Mouse (Mus musculus) heart, adult 2 months (tissue): ENCODE measurements around the gene Aldh1a7. TPM values are rescaled to one million over a fixed set of nuclear protein-coding genes. Genes with fewer than 3 reads are reported as not detected.
A peak's percentile ranks its signal among the peaks of the same experiment; 100 is the strongest.

ENCODE experiments used
- DNase-seq, 2 experiments: peaks; one replicate each; pipeline ENCODE4 v3.0.0; 2021
- H3K27ac ChIP-seq: fragments of 200-600 bp; 2 replicates; pipeline ENCODE4 v1.8.1; 2022
- H3K27me3 ChIP-seq: fragments of 200-500 bp; 2 replicates; pipeline ENCODE4 v1.6.1; 2012; ENCODE audit warnings: mild to moderate bottlenecking, low read length, inconsistent platforms, mixed read lengths; ENCODE audit not compliant: control insufficient read depth, insufficient read depth
- H3K36me3 ChIP-seq: fragments of 200-500 bp; 2 replicates; pipeline ENCODE4 v1.6.1; 2012; ENCODE audit warnings: low read length, inconsistent platforms; ENCODE audit not compliant: control insufficient read depth, insufficient read depth
- H3K4me1 ChIP-seq: fragments of 200-500 bp; 2 replicates; pipeline ENCODE4 v1.6.1; 2011; ENCODE audit warnings: low read length; ENCODE audit not compliant: control insufficient read depth, insufficient read depth
- H3K4me3 ChIP-seq: fragments of 200-600 bp; 2 replicates; pipeline ENCODE4 v1.8.1; 2022
- H3K79me2 ChIP-seq: fragments of 200-500 bp; replicated peaks from 2 replicates; pipeline ENCODE4 v1.6.1; 2012; ENCODE audit warnings: mild to moderate bottlenecking, inconsistent platforms, low read length, moderate library complexity, mixed read lengths; ENCODE audit not compliant: control insufficient read depth, insufficient read depth
- H3K9ac ChIP-seq: fragments of 200-500 bp; 2 replicates; pipeline ENCODE4 v1.6.1; 2012; ENCODE audit warnings: low read depth, mild to moderate bottlenecking, control low read depth, inconsistent platforms, low read length, mixed read lengths
- CTCF ChIP-seq: fragments of 200-600 bp; IDR thresholded peaks from 2 replicates; pipeline ENCODE4 v1.8.1; 2022; ENCODE audit warnings: antibody characterized with exemption, mild to moderate bottlenecking, moderate library complexity
- EP300 ChIP-seq: fragments of 200-500 bp; IDR thresholded peaks from 2 replicates; pipeline ENCODE4 v1.6.1; 2011; ENCODE audit warnings: low read depth, low read length, control low read depth; ENCODE audit not compliant: insufficient read depth
- POLR2A ChIP-seq: fragments of 200-500 bp; IDR thresholded peaks from 2 replicates; pipeline ENCODE4 v1.6.1; 2011; ENCODE audit warnings: mild to moderate bottlenecking, low read depth, low read length, control low read depth; ENCODE audit not compliant: insufficient read depth
- WGBS: fragments of 180-500 bp; shearing (Covaris S2); methylation state at CpG from one replicate; pipeline ENCODE4 v1.1.7; 2018; 5-methylcytosine and 5-hydroxymethylcytosine counted together
- intact Hi-C: fragments of 180-260 bp; cut with DNase I; formaldehyde crosslinking; loops from one replicate; pipeline ENCODE4 v1.15.1; 2025
- polyA plus RNA-seq: library from polyadenylated mRNA; depleted of rRNA; stranded (reverse); fragments of >200 nt; gene quantifications from 2 replicates; pipeline ENCODE4 v1.2.3, GENCODE M21; 2012
- total RNA-seq, 2 experiments: library from RNA; stranded (reverse); gene quantifications; 2 replicates each; pipeline ENCODE4 v1.2.3; 2021

The Aldh1a7 gene
- total and polyA plus RNA-seq, 3 experiments, result 0.18 to 2.2 (median 0.18) TPM

- no peaks in the 10 kb centered on the region for H3K79me2 ChIP-seq
- H3K27ac ChIP-seq, result no peak overlapping the region
- DNase-seq, result no peak
- WGBS, result 75% methylated on average over 1 of the region's 1 CpGs
- intact Hi-C loops, result no loop called here
- no peak for TF ChIP-seq POLR2A
- no peak for TF ChIP-seq EP300
- no peaks in the 10 kb centered on the region for H3K27me3 ChIP-seq
- H3K9ac ChIP-seq, result no peak overlapping the region
- H3K36me3 ChIP-seq, result no peaks in the 10 kb centered on the region
- H3K4me3 ChIP-seq, result no peak overlapping the region
- no peaks in the 10 kb centered on the region for H3K4me1 ChIP-seq
These were observed 17.3 kb upstream of the Aldh1a7 start for GRCm38 (mm10) chr19:20744630-20745029.

DNA sequence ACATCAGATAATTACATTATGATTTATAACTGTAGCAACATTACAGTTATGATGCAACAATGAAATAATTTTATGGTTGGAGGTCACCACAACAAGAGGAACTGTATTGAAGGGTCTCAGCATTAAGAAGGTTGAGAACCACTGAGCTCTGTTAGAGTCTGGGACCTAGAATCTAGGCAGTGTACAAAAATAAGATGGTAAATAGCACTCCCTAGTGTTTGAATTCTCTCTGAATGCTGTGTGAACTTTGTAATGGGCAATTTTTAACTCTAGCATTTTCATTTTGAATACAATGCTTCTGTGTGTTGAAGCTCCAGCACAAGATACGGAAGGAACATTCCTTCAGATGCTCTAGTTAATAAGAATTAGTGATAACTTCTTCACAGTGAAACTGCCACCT lies 916 bp upstream of the Aldh1a7 start:
- intact Hi-C loops, result no loop called here
- TF ChIP-seq EP300, result no peak
- no peak for TF ChIP-seq POLR2A
- TF ChIP-seq CTCF, result peak; percentile 42
- no peak for DNase-seq

GRCm38 (mm10) chr19:20722913-20723312 lies 4.4 kb downstream of the Aldh1a7 start:
- no peak overlapping the region for H3K4me3 ChIP-seq
- H3K27ac ChIP-seq, result no peak overlapping the region
- WGBS, result 73% methylated on average over 2 of the region's 2 CpGs
- intact Hi-C loops, result no loop called here
- H3K36me3 ChIP-seq, result no peaks in the 10 kb centered on the region
- H3K4me1 ChIP-seq, result no peaks in the 10 kb centered on the region
- DNase-seq, result no peak
- no peaks in the 10 kb centered on the region for H3K27me3 ChIP-seq
- no peak for TF ChIP-seq EP300
- no peak for TF ChIP-seq POLR2A
- no peak for TF ChIP-seq CTCF
- H3K79me2 ChIP-seq, result no peaks in the 10 kb centered on the region
- H3K9ac ChIP-seq, result no peak overlapping the region

More for the DNA sequence above, 916 bp upstream of the Aldh1a7 start:
- no peaks in the 10 kb centered on the region for H3K79me2 ChIP-seq
- no peaks in the 10 kb centered on the region for H3K4me1 ChIP-seq
- H3K36me3 ChIP-seq, result no peaks in the 10 kb centered on the region
- H3K27me3 ChIP-seq, result no peaks in the 10 kb centered on the region
- H3K27ac ChIP-seq, result no peak overlapping the region
- H3K4me3 ChIP-seq, result no peak overlapping the region
- WGBS, result 71% methylated on average over 1 of the region's 1 CpGs
- no peak overlapping the region for H3K9ac ChIP-seq

GRCm38 (mm10) chr19:20720298-20720697 lies 7.1 kb downstream of the Aldh1a7 start:
- H3K27ac ChIP-seq, result no peak overlapping the region
- no peaks in the 10 kb centered on the region for H3K27me3 ChIP-seq
- H3K4me3 ChIP-seq, result no peak overlapping the region
- no peak overlapping the region for H3K9ac ChIP-seq
- TF ChIP-seq EP300 (no peak), POLR2A (no peak), CTCF (no peak)
- no peak for DNase-seq
- H3K4me1 ChIP-seq, result no peaks in the 10 kb centered on the region
- 66% methylated on average over 2 of the region's 2 CpGs for WGBS
- H3K36me3 ChIP-seq, result no peaks in the 10 kb centered on the region
- intact Hi-C loops, result no loop called here
- H3K79me2 ChIP-seq, result no peaks in the 10 kb centered on the region

DNA sequence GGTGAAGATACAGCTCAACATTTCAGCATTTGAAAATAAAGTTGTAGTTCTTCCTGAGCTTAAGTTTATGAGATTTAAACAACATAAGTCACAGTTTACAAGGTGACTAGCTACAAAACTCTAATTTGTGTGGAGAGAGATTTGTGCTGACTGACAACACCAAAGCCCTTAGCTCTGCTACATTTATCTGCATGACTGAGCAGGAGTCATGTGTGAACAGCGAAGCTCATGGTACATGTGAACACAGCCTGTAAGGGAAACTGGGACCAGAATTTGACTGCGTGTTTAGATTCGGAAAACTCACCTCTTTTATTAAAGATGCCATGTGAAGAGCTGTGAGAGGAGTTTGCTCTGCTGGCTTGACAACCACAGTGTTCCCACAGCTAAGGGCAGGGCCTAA lies 11.7 kb downstream of the Aldh1a7 start:
- Histone ChIP-seq H3K27ac (no peak overlapping the region), H3K27me3 (no peaks in the 10 kb centered on the region), H3K9ac (no peak overlapping the region), H3K79me2 (no peaks in the 10 kb centered on the region), H3K4me3 (no peak overlapping the region), H3K4me1 (no peaks in the 10 kb centered on the region), H3K36me3 (no peaks in the 10 kb centered on the region)
- no peak for DNase-seq
- intact Hi-C loops, result no loop called here
- TF ChIP-seq CTCF, result no peak
- no peak for TF ChIP-seq POLR2A
- no peak for TF ChIP-seq EP300
- 85% methylated on average over 3 of the region's 3 CpGs for WGBS

DNA sequence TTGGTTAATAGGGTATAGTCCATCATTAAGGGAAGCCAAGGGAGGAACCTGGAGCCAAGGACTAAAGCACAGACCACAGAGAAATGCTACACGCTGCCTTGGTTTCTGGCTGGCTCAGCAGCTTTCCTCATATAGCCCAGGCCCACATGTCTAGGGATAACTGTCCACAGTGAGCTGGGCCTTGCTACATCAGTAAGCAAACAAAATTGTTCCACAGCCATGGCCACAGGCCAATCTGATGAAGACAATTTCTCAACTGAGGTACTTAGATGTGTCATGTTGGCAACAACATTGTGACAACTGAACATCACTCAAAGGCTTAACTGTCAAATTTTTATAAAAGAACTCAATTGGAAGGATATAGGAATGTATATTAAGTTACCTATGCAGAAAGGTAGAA lies 12.3 kb downstream of the Aldh1a7 start:
- no peak overlapping the region for H3K4me3 ChIP-seq
- no peaks in the 10 kb centered on the region for H3K4me1 ChIP-seq
- no peaks in the 10 kb centered on the region for H3K36me3 ChIP-seq
- WGBS, result 74% methylated on average over 1 of the region's 1 CpGs
- DNase-seq, result no peak
- TF ChIP-seq CTCF (no peak), POLR2A (no peak), EP300 (no peak)
- intact Hi-C loops, result no loop called here
- no peak overlapping the region for H3K9ac ChIP-seq
- H3K79me2 ChIP-seq, result no peaks in the 10 kb centered on the region
- no peak overlapping the region for H3K27ac ChIP-seq
- no peaks in the 10 kb centered on the region for H3K27me3 ChIP-seq

GRCm38 (mm10) chr19:20714543-20714942 lies 12.8 kb downstream of the Aldh1a7 start:
- H3K4me1 ChIP-seq, result no peaks in the 10 kb centered on the region
- intact Hi-C loops, result no loop called here
- H3K79me2 ChIP-seq, result no peaks in the 10 kb centered on the region
- DNase-seq, result no peak
- 80% methylated on average over 4 of the region's 4 CpGs for WGBS
- TF ChIP-seq CTCF, result no peak
- TF ChIP-seq EP300, result no peak
- TF ChIP-seq POLR2A, result no peak
- H3K27ac ChIP-seq, result no peak overlapping the region
- no peak overlapping the region for H3K4me3 ChIP-seq
- no peak overlapping the region for H3K9ac ChIP-seq
- H3K36me3 ChIP-seq, result no peaks in the 10 kb centered on the region
- H3K27me3 ChIP-seq, result no peaks in the 10 kb centered on the region
